Mouse (Mus musculus): ENCODE data around the gene Mapk1.
A peak's percentile ranks its signal among the peaks of the same experiment; 100 is the strongest.

Gene Mapk1

GRCm38 (mm10) chr16:17015853-17016230 is 32.7 kb downstream of the Mapk1 start:
- DNase-seq (ENCODE audit: low read depth, low spot score): peak; percentile 76

DNA sequence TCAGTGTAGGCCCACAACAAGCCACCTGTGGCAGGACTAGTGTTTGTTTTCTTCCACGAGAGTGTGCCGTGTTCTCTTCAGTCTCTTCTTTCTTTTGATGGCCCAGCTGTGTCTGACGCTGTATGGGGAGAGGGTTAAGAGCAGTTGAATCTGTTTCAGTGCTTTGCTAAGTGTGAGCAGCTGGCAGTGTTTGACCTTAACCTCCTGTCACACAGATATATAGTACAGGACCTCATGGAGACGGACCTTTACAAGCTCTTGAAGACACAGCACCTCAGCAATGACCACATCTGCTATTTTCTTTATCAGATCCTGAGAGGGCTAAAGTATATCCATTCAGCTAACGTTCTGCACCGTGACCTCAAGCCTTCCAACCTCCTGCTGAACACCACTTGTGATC is 34.9 kb downstream of the Mapk1 start:
- no peak for DNase-seq (ENCODE audit: low read depth, low spot score)

DNA sequence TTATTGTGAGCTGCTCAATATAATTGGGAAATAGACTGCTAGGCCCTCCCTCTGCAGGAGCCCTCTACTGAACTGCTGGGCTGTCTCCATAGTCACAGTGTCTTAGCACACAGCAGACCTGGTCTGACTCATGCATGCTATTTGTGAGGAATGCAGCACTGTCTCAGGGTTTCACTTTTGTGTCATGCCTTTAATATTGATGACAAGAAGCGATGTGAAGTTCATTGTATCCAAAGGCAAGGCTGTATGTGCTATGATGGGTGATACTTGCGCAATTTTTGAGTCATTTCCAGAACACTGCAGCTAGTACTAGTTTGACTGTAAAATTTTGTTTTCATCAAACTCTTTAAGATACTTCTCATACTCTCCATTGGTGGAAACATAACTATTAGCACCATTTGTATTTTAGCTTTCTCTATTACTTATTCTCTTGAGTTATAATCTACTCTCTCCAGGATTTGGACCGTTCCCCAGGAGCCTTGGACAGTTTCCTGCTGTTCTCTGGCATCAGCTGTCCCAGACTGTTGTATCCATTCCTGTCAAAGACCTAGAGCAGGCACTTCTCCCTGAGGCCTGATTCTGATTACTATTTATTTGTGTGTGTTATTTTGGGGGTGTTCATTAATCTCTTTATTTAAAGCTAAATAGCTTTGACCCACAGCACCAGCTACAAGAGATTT is 41.4 kb downstream of the Mapk1 start:
- DNase-seq (ENCODE audit: low read depth, low spot score): peak; percentile 46

DNA sequence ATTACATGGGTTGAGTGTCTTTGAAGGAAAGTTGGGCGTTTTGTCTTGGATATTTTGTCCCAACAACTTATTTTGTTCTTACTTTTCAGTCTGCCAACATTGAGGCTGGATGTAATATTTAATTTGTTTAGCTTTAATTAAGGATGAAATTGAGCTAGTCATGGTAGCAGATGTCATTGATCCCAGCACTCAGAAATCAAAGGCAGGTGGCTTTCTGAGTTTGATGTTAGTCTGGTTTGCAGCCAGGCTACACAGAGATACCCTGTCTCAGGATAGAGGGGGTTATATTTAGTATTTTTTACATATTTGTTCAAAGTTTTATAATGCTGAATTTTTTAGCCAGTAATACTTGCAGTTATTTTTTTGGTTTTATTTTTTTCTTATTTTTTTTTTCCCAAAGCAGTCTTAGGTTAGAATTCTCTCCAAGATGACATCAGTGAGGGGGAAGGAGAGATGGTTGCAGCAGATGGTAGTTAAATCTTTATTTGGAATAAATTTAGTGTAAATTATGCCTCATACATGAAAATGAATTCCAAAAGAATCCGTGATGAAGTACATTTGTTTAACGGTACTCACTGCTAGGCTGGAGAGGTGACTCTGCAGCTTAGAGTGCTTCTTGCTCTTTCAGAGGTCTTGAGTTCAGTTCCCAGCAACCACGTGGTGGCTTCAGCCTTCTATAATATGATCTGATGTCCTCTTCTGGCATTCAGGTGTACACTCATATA is 47.0 kb downstream of the Mapk1 start:
- no peak for DNase-seq (ENCODE audit: low read depth, low spot score)

GRCm38 (mm10) chr16:17033754-17034153 is 50.6 kb downstream of the Mapk1 start:
- no peak for DNase-seq (ENCODE audit: low read depth, low spot score)

DNA sequence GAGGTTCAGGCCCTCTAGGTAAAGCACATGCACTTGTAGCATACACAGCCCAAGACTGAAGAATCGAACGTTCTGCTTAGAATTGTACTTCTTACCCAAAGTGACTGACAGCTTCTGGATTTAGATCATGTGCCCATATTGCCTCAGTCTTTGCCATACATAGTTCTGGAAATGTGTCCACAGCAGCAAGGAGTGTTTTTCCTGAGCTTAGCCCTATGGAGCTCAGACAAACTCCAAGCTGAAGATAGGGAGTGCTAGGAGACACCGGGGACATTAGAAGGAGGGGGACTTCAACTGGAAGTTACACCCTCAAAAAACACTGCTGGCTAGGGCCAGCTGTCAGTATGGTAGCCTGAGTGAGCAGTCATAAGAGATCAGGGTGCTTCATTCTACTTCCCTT is 57.5 kb downstream of the Mapk1 start:
- no peak for DNase-seq (ENCODE audit: low read depth, low spot score)

DNA sequence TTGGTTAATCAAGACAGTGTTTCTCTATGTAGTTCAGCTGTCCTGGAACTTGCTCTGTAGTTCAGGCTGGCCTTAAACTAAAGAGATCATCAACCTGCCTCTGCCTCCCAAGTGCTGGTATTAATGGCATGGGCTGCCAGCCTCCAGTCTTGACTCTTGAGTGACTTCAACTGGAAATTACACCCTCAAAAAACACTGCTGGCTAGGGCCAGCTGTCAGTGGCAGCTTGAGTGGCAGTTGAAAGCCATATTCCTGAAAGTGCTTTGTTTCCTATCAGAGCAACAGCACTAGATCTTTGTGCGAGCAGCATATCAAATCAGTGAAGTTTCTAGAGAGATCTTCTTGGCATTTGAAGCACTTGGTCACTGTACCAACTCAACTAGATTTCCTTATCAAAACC is 58.2 kb downstream of the Mapk1 start:
- DNase-seq (ENCODE audit: low read depth, low spot score): no peak

DNA sequence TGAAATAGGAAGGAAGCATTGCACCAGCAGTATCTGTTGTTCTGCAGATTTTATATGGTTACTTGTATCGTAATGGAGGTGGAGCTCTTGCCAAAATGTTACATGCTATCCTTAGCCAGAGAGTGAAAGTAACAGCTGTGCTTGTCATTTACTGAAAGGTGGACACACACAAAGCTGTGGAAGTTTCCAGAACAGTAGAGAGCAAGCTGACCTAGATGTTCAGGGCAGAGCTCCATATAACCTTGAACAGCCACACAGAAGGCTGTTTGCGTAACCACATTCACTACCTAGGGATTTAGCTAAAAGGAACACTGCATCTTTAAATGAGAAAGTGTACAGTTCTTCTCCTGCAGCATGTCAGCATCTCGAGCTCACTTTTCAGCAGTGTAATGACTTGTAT is 61.1 kb downstream of the Mapk1 start:
- no peak for DNase-seq (ENCODE audit: low read depth, low spot score)

- DNase-seq (ENCODE audit: low read depth, low spot score): no peak
Measured at GRCm38 (mm10) chr16:17045287-17045686, 62.1 kb downstream of the Mapk1 start.

- no peak for DNase-seq (ENCODE audit: low read depth, low spot score)
Measured at GRCm38 (mm10) chr16:17049886-17050285, 66.7 kb downstream of the Mapk1 start.

GRCm38 (mm10) chr16:17052087-17052486 is 68.9 kb downstream of the Mapk1 start:
- DNase-seq (ENCODE audit: low read depth, low spot score): no peak

DNA sequence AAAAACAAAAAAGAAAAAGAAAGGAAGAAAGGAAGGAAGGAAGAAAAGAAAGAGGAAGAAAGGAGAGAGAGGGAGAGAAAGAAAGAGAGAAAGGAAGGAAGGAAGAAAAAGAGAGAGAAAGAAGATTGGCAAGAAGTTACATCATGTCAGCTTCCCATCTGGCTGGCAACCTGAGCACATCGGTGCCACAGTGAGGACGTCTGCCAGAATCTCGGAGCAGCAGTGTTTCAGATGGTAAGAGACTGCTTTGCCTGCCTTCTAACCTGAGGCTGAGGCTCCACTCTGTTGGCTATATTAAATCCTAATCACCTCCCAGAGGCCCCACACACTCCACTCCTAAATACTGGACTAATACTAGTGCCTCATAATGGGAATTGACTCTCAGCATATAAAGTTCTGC is 70.7 kb downstream of the Mapk1 start:
- DNase-seq (ENCODE audit: low read depth, low spot score): no peak

DNA sequence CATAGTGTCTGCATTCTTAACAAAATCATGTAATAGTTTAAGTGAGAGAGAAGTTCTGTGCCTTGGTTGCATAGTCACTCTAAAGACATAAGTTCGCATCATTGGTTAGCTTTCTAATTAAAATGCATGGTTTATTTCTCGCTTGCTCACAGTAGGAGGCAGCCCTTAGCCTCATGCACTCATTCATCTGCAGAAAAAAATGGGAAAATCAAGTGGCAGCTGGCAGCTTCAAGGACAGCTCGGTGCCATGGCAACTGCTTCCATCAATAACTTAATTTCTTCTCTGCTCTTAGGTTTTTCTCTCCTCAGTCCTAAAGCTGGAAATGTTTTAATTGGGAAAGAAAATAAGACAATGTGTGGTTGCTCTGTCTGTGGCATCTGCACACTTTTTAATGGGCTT is 72.4 kb downstream of the Mapk1 start:
- no peak for DNase-seq (ENCODE audit: low read depth, low spot score)

DNA sequence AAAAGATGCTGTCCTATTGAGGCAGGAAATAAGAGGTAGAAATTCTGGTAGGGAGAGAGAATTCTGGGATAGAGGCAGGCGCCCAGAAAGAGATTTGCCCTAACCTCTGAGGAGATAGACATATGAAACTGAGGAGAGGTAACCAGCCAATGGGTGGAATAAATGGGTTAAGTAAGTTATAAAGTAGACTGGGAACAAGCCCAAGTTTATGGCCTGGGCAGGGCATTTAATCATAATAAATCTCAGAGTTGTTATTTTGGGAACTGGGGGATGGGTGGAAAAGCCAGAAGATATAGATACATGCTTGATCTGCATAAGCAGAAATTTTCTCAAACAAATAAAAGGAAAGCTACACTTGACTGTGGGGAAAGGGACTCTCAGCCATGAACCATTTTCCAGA is 79.2 kb downstream of the Mapk1 start:
- no peak for DNase-seq (ENCODE audit: low read depth, low spot score)

- DNase-seq (ENCODE audit: low read depth, low spot score): no peak
Measured at GRCm38 (mm10) chr16:17067552-17067951, 84.4 kb downstream of the Mapk1 start.

DNA sequence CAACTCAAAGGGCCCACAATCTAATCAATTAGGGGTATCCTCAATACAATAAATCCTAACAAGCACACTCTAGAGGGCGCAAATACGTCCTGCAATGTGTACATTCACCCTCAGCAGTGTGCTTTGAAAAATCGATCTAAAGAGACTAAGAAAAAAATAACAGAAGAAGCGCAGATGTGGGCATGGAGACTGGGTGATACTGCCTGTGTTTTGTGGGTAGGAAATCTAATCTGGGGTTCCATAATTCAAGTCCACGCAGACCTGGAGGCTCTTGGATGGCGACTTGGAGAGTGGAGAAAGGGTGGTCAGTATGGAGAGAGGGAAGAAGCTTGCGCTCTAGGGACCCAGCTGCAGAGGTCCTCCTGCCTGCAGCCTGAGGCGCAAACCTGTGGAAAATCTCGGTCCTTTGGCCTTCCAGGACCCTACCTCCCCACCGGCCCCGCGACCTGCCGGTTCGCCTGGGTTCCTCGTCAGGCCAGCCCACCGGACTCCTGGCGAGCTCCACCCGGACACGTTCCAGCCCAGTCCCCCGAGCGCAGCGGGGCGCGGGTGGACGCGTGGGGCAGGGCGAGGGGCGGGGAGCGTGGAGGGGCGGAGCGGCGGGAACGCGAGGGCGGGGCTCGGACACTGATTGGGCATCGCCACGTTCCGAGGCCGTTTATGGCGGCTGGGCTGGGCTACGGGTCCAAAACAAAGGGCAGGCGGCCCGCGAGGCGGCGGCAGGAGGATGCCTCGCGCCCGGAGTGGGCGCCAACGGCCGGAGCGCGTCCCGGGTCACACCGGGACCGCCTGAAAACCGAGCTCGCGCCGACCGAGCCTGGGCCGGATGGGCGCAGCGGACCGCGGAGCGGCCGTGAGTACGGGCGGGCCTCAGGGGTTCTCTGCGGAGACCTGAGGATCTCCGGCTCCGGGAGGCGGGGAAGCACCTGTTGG is 86.6 kb downstream of the Mapk1 start, which contains the start of gene Ypel1:
Gene Ypel1 (plus strand): TSS at position 186 of the 933 bp plus-strand sequence.
- DNase-seq (ENCODE audit: low read depth, low spot score): peak; percentile 79

DNA sequence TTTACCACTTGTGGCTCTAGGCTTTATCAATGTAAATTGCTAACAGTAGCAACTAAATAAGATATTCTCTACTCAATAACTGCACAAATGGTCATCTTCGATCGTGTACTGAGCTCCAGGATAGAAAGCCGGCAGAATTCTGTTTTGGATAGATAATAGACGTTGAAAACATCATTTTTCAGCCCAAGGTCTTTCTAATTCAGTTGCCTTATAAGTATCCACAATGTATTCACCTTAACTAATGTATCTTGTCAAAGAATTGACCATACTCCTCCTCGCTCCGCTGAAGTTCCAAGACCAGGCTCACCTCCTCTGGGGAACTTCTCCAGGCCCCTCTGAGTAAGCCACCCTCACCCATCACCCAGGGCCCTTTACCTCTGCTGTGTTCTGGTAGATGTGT is 87.5 kb downstream of the Mapk1 start:
- no peak for DNase-seq (ENCODE audit: low read depth, low spot score)

DNA sequence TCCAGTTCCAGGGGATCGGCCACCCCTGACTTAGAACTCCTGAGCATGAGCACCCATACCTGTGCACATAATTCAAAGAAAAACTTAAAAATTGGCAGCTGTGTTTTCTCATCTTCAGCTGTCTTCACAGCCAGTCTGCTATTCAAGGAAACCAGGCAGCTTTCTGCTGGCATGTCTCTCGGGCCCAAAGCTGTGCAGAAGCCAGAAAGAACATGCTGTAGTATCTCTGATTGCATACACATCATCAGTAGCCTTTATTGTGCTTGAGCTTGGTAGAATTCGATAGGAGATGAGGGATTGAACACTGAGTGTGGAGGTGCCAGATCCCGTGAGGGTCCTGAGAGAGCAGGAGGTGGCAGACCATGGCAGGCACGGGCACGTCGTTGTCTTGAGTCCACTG is 89.8 kb downstream of the Mapk1 start:
- no peak for DNase-seq (ENCODE audit: low read depth, low spot score)

DNA sequence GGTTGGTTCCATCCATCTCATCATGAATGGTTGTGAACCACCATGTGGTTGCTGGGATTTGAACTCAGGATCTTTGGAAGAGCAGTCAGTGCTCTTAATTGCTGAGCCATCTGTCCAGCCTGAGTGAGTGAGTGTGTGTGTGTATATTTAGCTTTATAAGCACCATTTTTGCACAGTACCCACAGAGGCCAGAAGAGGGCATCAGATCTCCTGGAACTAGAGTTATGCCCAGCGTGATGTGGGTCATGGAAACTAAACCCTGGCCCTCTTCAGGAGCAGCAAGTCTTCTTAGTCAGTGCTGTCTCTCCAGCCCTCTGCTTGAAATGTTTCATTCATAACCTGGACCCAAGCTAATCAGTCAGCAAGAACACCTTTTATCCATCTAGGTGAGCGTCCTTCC is 93.1 kb downstream of the Mapk1 start:
- peak; percentile 15 for DNase-seq (ENCODE audit: low read depth, low spot score)

DNA sequence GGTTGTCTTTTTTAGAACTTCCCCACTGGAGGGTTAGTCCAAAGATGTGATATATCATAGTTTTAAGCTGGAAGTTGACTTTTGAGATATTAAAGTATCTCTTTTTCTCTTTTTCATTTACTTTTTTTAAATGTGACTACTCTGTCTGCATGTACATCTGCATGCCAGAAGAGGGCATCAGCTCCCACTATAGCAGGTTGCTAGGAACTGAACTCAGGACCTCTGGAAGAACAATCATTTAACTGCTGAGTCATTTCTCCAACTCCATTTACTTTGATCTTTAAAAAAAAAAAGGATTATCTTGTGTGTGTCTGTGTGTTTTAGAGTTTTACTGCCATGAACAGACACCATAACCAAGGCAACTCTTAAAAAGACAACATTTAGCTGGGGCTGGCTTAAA is 93.7 kb downstream of the Mapk1 start:
- no peak for DNase-seq (ENCODE audit: low read depth, low spot score)

- no peak for DNase-seq (ENCODE audit: low read depth, low spot score)
Measured at GRCm38 (mm10) chr16:17078101-17078500, 94.9 kb downstream of the Mapk1 start.

GRCm38 (mm10) chr16:17082121-17082792 is 99.1 kb downstream of the Mapk1 start:
- DNase-seq (ENCODE audit: low read depth, low spot score): no peak
